Mouse (Mus musculus) kidney, adult 2 months (tissue): ENCODE measurements around the gene Slamf9.

Experiments
- CTCF ChIP-seq: fragments of 200-500 bp; conservative IDR thresholded peaks from 2 replicates; pipeline ENCODE4 v1.5.1; 2011; ENCODE audit warnings: low read depth, mild to moderate bottlenecking, control low read depth, low read length, moderate library complexity, mixed read lengths; ENCODE audit not compliant: insufficient read depth, insufficient read length
- POLR2A ChIP-seq: fragments of 200-500 bp; IDR thresholded peaks from one replicate; pipeline ENCODE4 v1.6.1; 2011; ENCODE audit warnings: low read depth, low read length, control low read depth

DNA sequence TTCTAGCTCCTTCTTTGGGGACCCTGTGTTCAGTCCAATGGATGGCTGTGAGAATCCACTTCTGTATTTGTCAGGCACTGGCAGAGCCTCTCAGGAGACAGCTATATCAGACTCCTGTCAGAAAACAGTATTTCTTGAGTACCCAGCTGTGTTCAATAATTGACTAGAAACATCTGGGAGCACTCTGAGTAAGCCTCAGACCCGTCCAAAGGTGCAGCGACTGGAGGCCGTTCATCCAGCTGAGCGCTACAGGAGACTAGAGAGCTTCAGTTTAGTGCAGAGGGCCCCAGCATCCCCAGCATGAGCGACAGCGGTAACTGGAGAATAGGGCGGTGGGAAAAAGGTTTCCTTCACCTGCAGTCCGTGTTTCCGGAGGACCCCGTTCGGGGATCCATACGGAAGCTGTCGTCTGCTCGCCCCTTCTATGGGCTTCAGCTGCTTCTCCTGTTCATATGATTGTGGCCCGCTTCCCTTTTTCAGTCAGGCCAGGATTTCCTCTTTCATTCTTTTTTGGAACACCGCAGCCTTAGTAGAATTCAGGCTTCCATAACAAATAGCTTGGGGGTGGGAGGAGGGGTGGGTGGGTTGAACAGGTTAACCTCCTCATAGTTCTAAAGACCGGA lies 24.2 kb upstream of the Slamf9 start:
- no peak for TF ChIP-seq POLR2A
- TF ChIP-seq CTCF: no peak
